Mouse (Mus musculus): Measurements from ENCODE around the gene Plxdc1.
A peak's percentile ranks its signal among the peaks of the same experiment; 100 is the strongest.

GRCm38 (mm10) chr11:97960907-97961306 lies 25.3 kb downstream of the Plxdc1 start:
- TF ChIP-seq CTCF (IDR thresholded peaks at IDR 0.05; ENCODE audit: low read depth, low read length), result peak; percentile 95
- TF ChIP-seq POLR2A (IDR thresholded peaks at IDR 0.05; ENCODE audit: extremely low read depth, insufficient read depth, low read length), result no peak

Data from liver, adult 2 months (tissue).